Mouse (Mus musculus) olfactory bulb, adult 2 months (tissue): ENCODE data around the gene Ptprg.

Experiments
- CTCF ChIP-seq: fragments of 200-500 bp; IDR thresholded peaks from 2 replicates; pipeline ENCODE4 v1.5.1; 2012; ENCODE audit warnings: low read depth, mild to moderate bottlenecking, low read length, moderate library complexity; ENCODE audit not compliant: insufficient read depth
- POLR2A ChIP-seq: fragments of 200-500 bp; IDR thresholded peaks from 2 replicates; pipeline ENCODE4 v1.6.1; 2012; ENCODE audit warnings: mild to moderate bottlenecking, low read depth, low read length, moderate library complexity; ENCODE audit not compliant: insufficient read depth

DNA sequence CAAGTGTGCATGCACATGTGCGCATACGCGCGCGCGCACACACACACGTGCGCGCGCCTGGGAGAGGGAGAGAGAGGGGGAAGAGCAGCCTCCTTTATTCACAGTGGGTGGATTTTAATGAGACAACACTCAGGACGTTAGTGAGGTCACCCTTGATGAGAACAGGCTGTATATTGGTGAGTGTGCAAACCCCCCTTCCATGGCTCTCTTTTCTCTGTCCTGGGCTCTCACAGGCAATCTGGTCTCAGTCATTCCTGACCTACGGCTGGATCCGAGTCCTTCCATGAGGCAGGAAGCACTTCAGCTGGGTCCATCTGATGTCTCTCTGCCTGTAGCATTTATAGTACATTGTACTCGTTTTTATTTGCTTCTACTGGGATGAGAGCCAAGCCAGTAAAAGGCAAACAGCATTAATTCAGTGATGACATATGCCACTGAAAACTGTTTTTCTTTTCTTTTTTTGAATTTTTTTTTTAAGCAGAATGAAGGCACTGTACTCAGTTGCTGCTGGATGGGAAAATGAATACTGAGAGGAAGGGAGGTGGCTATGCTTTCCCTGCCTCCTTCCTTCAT is 608.5 kb downstream of the Ptprg start:
- TF ChIP-seq CTCF = no peak
- TF ChIP-seq POLR2A = no peak
